Mouse (Mus musculus) limb, embryonic 15.5 days (tissue): ENCODE results near the gene Thrsp. TPM values are rescaled to one million over a fixed set of nuclear protein-coding genes. Genes with fewer than 3 reads are reported as not detected.

Source experiments
- ATAC-seq: fragments of 200-750 bp; cut with Nextera tagmentation; 2 replicates; pipeline ENCODE4 v1.8.0; 2017; ENCODE audit warnings: low read depth, moderate TSS enrichment; ENCODE audit not compliant: insufficient number of reproducible peaks, low FRiP score, low TSS enrichment
- H3K27ac ChIP-seq: fragments of 300-500 bp; sonication (generic); 2 replicates; pipeline ENCODE4 v1.5.1; 2015; ENCODE audit warnings: moderate library complexity, mild to moderate bottlenecking, inconsistent platforms
- H3K27me3 ChIP-seq: fragments of 300-500 bp; sonication (generic); 2 replicates; pipeline ENCODE4 v1.6.1; 2015; ENCODE audit warnings: inconsistent platforms
- H3K36me3 ChIP-seq: fragments of 300-500 bp; sonication (generic); 2 replicates; pipeline ENCODE4 v1.6.1; 2015; ENCODE audit warnings: inconsistent platforms
- H3K4me1 ChIP-seq: fragments of 300-500 bp; sonication (generic); 2 replicates; pipeline ENCODE4 v1.6.1; 2015; ENCODE audit warnings: inconsistent platforms
- H3K4me2 ChIP-seq: fragments of 300-500 bp; sonication (generic); 2 replicates; pipeline ENCODE4 v1.6.1; 2015; ENCODE audit warnings: mild to moderate bottlenecking, inconsistent platforms
- H3K4me3 ChIP-seq: fragments of 300-500 bp; sonication (generic); 2 replicates; pipeline ENCODE4 v1.5.1; 2015; ENCODE audit warnings: mild to moderate bottlenecking, inconsistent platforms
- H3K9ac ChIP-seq: fragments of 300-500 bp; sonication (generic); 2 replicates; pipeline ENCODE4 v1.6.1; 2015; ENCODE audit warnings: inconsistent platforms
- H3K9me3 ChIP-seq: fragments of 300-500 bp; sonication (generic); 2 replicates; pipeline ENCODE4 v1.6.1; 2016; ENCODE audit warnings: inconsistent platforms
- WGBS: fragments of 180-500 bp; shearing (Covaris S2); methylation state at CpG from one replicate; pipeline ENCODE4 v1.1.7; 2015; 5-methylcytosine and 5-hydroxymethylcytosine counted together
- polyA plus RNA-seq: library from polyadenylated mRNA; unstranded; fragments of >200 nt; fragmentation: Nextera tagmentation; extraction: Ambion mirVana; gene quantifications from 2 replicates; pipeline ENCODE4 v1.2.1, GENCODE M21; 2015

The Thrsp gene
- polyA plus RNA-seq, 1 experiment from 2014 or later, result 0.91 TPM

DNA sequence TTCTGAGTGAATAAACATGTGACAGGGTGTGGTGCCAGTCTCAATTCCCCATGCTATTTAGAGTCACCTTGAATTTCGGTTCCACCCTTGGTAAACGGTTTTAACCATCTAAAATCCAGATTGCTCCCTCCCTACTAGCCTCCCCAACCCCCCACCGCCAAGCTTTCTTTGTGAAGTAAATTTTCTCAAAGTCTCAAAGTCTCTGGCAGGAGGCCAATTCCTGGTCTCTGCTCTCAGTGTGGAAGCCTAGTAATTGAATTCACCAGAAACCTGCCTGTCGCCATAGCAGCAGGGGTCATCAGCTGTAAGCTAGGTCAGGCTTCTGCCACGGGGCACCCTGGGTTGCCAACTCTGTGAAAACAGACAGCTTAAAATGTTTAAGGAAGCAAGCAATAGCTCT, 12.2 kb upstream of the Thrsp start:
- Histone ChIP-seq H3K27ac (no peak overlapping the region), H3K27me3 (no peaks in the 10 kb centered on the region), H3K4me3 (no peak overlapping the region), H3K9ac (no peak overlapping the region), H3K9me3 (no peaks in the 10 kb centered on the region), H3K4me2 (no peak overlapping the region), H3K36me3 (no peaks in the 10 kb centered on the region), H3K4me1 (peaks cover 8% of the 10 kb centered on the region)
- no peak for ATAC-seq
- WGBS, result 2% methylated on average over 5 of the region's 5 CpGs

DNA sequence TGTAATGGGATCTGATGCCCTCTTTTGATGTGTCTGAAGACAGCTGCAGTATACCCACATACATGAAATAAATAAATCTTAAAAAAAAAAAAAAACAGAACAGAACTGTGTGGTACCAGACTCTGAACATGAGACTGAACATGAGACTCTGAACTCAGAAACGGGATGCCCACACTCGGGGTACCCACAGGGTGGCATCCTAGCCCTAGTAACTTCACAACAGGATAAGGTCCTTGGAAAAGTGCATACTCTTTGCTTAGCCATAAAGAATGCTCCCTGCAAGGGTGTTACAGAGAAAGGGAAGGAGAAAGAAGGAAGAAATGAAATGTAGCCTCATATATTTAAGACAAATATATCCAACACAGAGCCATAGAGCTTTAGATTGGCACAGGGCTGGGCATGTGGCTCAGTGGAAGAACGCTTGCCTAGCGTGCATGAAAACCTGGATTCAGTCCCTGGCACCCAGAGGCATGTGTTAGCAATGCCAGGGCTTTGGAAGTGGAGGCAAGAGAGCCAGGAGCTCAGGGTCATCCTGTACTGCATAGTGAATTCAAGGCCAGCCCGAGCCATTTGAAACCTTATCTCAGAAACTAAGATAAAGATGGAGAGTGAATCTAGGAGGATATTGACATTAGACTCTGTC, 10.4 kb upstream of the Thrsp start:
- Histone ChIP-seq H3K9me3 (no peaks in the 10 kb centered on the region), H3K4me1 (peaks cover 8% of the 10 kb centered on the region), H3K4me3 (no peak overlapping the region), H3K4me2 (no peak overlapping the region), H3K27ac (no peak overlapping the region), H3K36me3 (no peaks in the 10 kb centered on the region), H3K9ac (no peak overlapping the region), H3K27me3 (no peaks in the 10 kb centered on the region)
- 74% methylated on average over 5 of the region's 5 CpGs for WGBS
- no peak for ATAC-seq

DNA sequence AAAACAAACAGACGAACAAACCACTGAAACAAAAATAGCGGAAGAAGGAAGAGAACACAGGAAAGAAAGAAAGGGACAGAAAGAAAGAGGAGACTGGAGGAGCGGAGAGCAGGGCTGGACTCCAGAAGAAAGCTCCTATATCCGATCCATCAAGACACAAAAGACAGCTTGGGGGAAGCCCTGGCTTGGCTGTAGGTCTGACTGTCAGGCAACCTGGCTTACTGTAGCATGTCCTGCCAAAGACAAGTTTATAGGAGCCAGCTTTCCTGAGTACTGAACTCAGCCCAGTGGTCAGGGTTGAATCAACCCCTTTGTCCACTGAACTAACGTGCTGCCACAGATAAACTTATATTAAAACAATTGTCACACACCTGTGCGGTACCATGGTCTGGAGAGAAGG, 9.8 kb upstream of the Thrsp start:
- no peak for ATAC-seq
- Histone ChIP-seq H3K36me3 (no peaks in the 10 kb centered on the region), H3K27me3 (no peaks in the 10 kb centered on the region), H3K4me1 (peaks cover 8% of the 10 kb centered on the region), H3K4me2 (no peak overlapping the region), H3K4me3 (no peak overlapping the region), H3K27ac (no peak overlapping the region), H3K9me3 (no peaks in the 10 kb centered on the region), H3K9ac (no peak overlapping the region)
- WGBS, result 82% methylated on average over 6 of the region's 6 CpGs

DNA sequence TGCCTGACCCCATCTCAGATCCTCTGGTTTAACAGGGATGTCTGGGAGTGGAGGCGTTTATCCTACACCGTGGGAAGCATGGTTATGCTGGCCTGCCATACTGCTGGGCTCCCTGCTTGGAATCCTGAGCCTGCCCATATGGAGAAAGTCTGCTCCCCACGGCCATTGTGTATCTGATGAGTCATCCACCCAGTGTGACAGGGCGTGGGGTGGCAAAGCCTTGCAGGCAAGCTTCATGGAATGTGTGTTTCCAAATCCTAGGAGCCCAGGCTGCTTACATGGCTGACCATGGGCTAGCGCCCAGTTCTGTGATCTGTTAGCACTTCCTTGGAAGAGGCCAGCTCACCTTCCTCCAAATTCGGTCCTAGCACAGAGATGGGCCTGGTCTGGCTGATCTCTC, 9.0 kb upstream of the Thrsp start:
- no peaks in the 10 kb centered on the region for H3K36me3 ChIP-seq
- H3K4me3 ChIP-seq, result no peak overlapping the region
- H3K9ac ChIP-seq, result no peak overlapping the region
- no peak overlapping the region for H3K27ac ChIP-seq
- no peaks in the 10 kb centered on the region for H3K9me3 ChIP-seq
- H3K27me3 ChIP-seq, result no peaks in the 10 kb centered on the region
- WGBS, result 68% methylated on average over 6 of the region's 6 CpGs
- peaks cover 8% of the 10 kb centered on the region for H3K4me1 ChIP-seq
- no peak overlapping the region for H3K4me2 ChIP-seq
- no peak for ATAC-seq

GRCm38 (mm10) chr7:97424621-97425245, 7.2 kb upstream of the Thrsp start:
- peak; percentile 68; the same call in 1 of the 2 replicates for ATAC-seq
- H3K9me3 ChIP-seq, result no peaks in the 10 kb centered on the region
- H3K9ac ChIP-seq, result no peak overlapping the region
- peaks cover 5% of the 10 kb centered on the region for H3K4me1 ChIP-seq
- H3K36me3 ChIP-seq, result no peaks in the 10 kb centered on the region
- H3K4me2 ChIP-seq, result no peak overlapping the region
- no peak overlapping the region for H3K27ac ChIP-seq
- WGBS, result 9% methylated on average over 12 of the region's 12 CpGs
- H3K27me3 ChIP-seq, result no peaks in the 10 kb centered on the region
- no peak overlapping the region for H3K4me3 ChIP-seq

GRCm38 (mm10) chr7:97423754-97424153, 6.2 kb upstream of the Thrsp start:
- H3K9me3 ChIP-seq, result no peaks in the 10 kb centered on the region
- no peak overlapping the region for H3K4me3 ChIP-seq
- H3K4me2 ChIP-seq, result no peak overlapping the region
- ATAC-seq, result no peak
- H3K36me3 ChIP-seq, result no peaks in the 10 kb centered on the region
- WGBS, result 52% methylated on average over 5 of the region's 5 CpGs
- H3K27me3 ChIP-seq, result no peaks in the 10 kb centered on the region
- no peak overlapping the region for H3K9ac ChIP-seq
- H3K27ac ChIP-seq, result no peak overlapping the region
- 0 out of 2 replicates have a peak, but pooled peaks cover 2% of the 10 kb centered on the region for H3K4me1 ChIP-seq

DNA sequence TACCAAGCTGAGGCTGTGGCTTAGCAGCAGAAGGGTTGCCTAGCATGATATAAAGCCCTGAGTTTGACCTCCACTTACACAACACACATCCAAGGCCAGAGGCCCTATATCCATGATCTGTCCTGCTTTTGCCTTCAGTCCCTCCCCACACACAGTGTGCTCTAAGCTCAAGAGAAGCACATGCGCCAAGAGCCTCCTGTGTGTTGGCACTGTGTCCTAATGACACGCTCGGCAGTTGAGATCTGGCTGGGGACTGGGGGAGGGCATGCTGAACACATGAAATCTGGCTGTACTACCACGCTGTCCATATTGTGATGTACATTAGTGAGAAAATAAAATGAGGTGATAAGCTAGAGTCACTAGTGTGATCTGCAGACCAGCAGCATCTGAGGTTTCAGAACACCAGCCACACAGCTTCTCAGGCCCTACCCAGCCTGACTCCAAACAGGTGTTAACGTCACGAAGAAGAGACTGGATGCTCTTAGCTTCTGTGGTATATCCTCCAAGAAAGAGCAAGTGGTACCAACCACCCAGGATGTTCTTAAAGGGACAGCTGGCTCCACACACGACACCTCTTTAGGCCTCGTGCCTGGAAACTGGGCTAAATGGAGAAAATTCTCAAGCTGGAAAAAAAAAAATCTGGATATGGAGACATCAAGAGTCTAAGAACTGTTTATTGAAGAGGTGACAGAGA, 3.6 kb upstream of the Thrsp start:
- Histone ChIP-seq H3K4me3 (no peak overlapping the region), H3K36me3 (no peaks in the 10 kb centered on the region), H3K4me1 (peaks cover 6% of the 10 kb centered on the region; the same call in 1 of the 2 replicates), H3K9ac (no peak overlapping the region), H3K27me3 (no peaks in the 10 kb centered on the region), H3K27ac (no peak overlapping the region), H3K9me3 (no peaks in the 10 kb centered on the region), H3K4me2 (no peak overlapping the region)
- WGBS, result 74% methylated on average over 8 of the region's 8 CpGs
- no peak for ATAC-seq

DNA sequence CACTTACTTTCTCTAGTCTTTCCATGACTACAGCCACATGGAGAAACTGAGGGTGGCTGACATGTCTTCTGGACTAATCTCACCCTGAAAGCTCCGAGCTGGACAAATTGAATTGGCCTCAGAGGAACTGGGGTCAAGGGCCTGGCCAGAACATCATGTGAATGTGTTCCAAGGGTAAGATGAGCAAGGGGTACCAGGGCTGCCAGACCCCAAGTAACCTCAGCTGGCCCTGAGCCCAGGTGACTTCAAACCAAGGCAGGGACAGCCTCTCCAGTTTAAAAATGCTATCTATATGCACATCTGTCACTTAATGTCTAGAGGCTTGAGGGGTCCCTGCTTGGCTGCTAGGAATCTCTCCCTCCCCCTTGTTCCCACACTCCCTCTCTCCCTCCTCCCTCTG, 2.9 kb upstream of the Thrsp start:
- H3K27ac ChIP-seq, result no peak overlapping the region
- H3K4me3 ChIP-seq, result no peak overlapping the region
- H3K9me3 ChIP-seq, result no peaks in the 10 kb centered on the region
- peaks cover 6% of the 10 kb centered on the region; the same call in 1 of the 2 replicates for H3K4me1 ChIP-seq
- no peak for ATAC-seq
- H3K4me2 ChIP-seq, result no peak overlapping the region
- no peaks in the 10 kb centered on the region for H3K36me3 ChIP-seq
- H3K27me3 ChIP-seq, result no peaks in the 10 kb centered on the region
- no peak overlapping the region for H3K9ac ChIP-seq
- 78% methylated on average over 1 of the region's 1 CpGs for WGBS

- no peak overlapping the region for H3K4me2 ChIP-seq
- ATAC-seq, result no peak
- H3K9me3 ChIP-seq, result no peaks in the 10 kb centered on the region
- H3K4me1 ChIP-seq, result peaks cover 4% of the 10 kb centered on the region; the same call in 1 of the 2 replicates
- H3K36me3 ChIP-seq, result no peaks in the 10 kb centered on the region
- 73% methylated on average over 5 of the region's 5 CpGs for WGBS
- H3K9ac ChIP-seq, result no peak overlapping the region
- no peak overlapping the region for H3K27ac ChIP-seq
- H3K4me3 ChIP-seq, result no peak overlapping the region
- H3K27me3 ChIP-seq, result no peaks in the 10 kb centered on the region
Observed at GRCm38 (mm10) chr7:97419163-97419562, 1.6 kb upstream of the Thrsp start.

GRCm38 (mm10) chr7:97418717-97419116, 1.2 kb upstream of the Thrsp start:
- no peak overlapping the region for H3K27ac ChIP-seq
- H3K36me3 ChIP-seq, result no peaks in the 10 kb centered on the region
- no peaks in the 10 kb centered on the region for H3K9me3 ChIP-seq
- no peak for ATAC-seq
- H3K27me3 ChIP-seq, result no peaks in the 10 kb centered on the region
- no peak overlapping the region for H3K9ac ChIP-seq
- peaks cover 4% of the 10 kb centered on the region; the same call in 1 of the 2 replicates for H3K4me1 ChIP-seq
- no peak overlapping the region for H3K4me3 ChIP-seq
- H3K4me2 ChIP-seq, result no peak overlapping the region
- 80% methylated on average over 5 of the region's 5 CpGs for WGBS

GRCm38 (mm10) chr7:97416473-97416872, 1.1 kb downstream of the Thrsp start:
- ATAC-seq, result no peak
- Histone ChIP-seq H3K9ac (no peak overlapping the region), H3K27ac (no peak overlapping the region), H3K36me3 (peaks cover 9% of the 10 kb centered on the region; the same call in 1 of the 2 replicates), H3K4me1 (peaks cover 4% of the 10 kb centered on the region; the same call in 1 of the 2 replicates), H3K4me3 (no peak overlapping the region), H3K27me3 (no peaks in the 10 kb centered on the region), H3K4me2 (no peak overlapping the region), H3K9me3 (no peaks in the 10 kb centered on the region)
- 83% methylated on average over 4 of the region's 4 CpGs for WGBS
